Mouse (Mus musculus) limb, embryonic 11.5 days (tissue): ENCODE measurements around the gene Daglb. TPM values are rescaled to one million over a fixed set of nuclear protein-coding genes. Genes with fewer than 3 reads are reported as not detected.

Source experiments
- ATAC-seq: fragments of 200-750 bp; cut with Nextera tagmentation; 2 replicates; pipeline ENCODE4 v1.8.0; 2017; ENCODE audit warnings: low read depth; ENCODE audit not compliant: insufficient number of reproducible peaks, low FRiP score, low TSS enrichment
- DNase-seq: peaks from one replicate; pipeline ENCODE4 v3.0.0-alpha.2; 2015; ENCODE audit warnings: low spot score
- H3K27ac ChIP-seq: fragments of 300-500 bp; sonication (generic); replicated peaks from 2 replicates; pipeline ENCODE4 v1.5.1; 2014; ENCODE audit warnings: low read depth, mild to moderate bottlenecking, low read length
- H3K27me3 ChIP-seq: fragments of 300-500 bp; sonication (generic); 2 replicates; pipeline ENCODE4 v1.6.1; 2014; ENCODE audit warnings: mild to moderate bottlenecking, low read length, mixed read lengths; ENCODE audit not compliant: control insufficient read depth, insufficient read depth
- H3K36me3 ChIP-seq: fragments of 300-500 bp; sonication (generic); 2 replicates; pipeline ENCODE4 v1.6.1; 2014; ENCODE audit warnings: mild to moderate bottlenecking, low read length, moderate library complexity, mixed read lengths; ENCODE audit not compliant: control insufficient read depth, insufficient read depth
- H3K4me1 ChIP-seq: fragments of 300-500 bp; sonication (generic); 2 replicates; pipeline ENCODE4 v1.6.1; 2014; ENCODE audit warnings: low read length, mixed read lengths; ENCODE audit not compliant: control insufficient read depth, insufficient read depth
- H3K4me2 ChIP-seq: fragments of 300-500 bp; sonication (generic); 2 replicates; pipeline ENCODE4 v1.6.1; 2014; ENCODE audit warnings: low read depth, mild to moderate bottlenecking, moderate library complexity; ENCODE audit not compliant: severe bottlenecking
- H3K4me3 ChIP-seq: fragments of 300-500 bp; sonication (generic); 2 replicates; pipeline ENCODE4 v1.5.1; 2014; ENCODE audit warnings: low read depth, low read length
- H3K9ac ChIP-seq: fragments of 300-500 bp; sonication (generic); 2 replicates; pipeline ENCODE4 v1.6.1; 2014; ENCODE audit warnings: mild to moderate bottlenecking, low read length
- H3K9me3 ChIP-seq: fragments of 300-500 bp; sonication (generic); 2 replicates; pipeline ENCODE4 v1.6.1; 2016; ENCODE audit warnings: low read length; ENCODE audit not compliant: control insufficient read depth
- WGBS: fragments of 180-500 bp; shearing (Covaris S2); extraction: QIAGEN DNeasy Blood & Tissue Kit; methylation state at CpG from one replicate; pipeline ENCODE4 v1.1.7; 2014; 5-methylcytosine and 5-hydroxymethylcytosine counted together
- polyA plus RNA-seq: library from polyadenylated mRNA; unstranded; fragments of >200 nt; fragmentation: Nextera tagmentation; extraction: Ambion mirVana; gene quantifications from 2 replicates; pipeline ENCODE4 v1.2.1, GENCODE M21; 2014

Daglb gene
- polyA plus RNA-seq, 1 experiment from 2014 or later, result 9.4 TPM

DNA sequence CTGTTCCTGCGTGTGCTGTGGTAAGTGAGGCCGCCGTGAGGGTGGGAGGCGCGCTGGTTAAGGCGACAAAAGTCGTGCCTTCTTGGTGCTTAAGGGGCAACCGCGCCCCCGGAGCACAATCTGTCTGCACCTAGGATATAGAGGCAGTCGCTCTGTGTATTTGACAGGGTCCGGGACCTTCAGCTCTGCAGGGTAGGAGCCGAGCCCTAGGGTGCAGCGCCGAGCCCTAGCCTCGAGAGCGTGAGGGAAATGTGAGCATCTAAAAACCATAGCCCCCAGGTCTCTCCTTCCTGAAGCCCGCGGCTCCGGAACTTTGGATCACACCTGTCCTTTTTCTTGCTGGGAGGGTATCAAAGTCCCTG, 354 bp downstream of the Daglb start:
- DNase-seq (no peak), ATAC-seq (peak; percentile 63; the same call in 1 of the 2 replicates)
- no peak overlapping the region for H3K27ac ChIP-seq
- H3K4me2 ChIP-seq, result peak overlapping the region; percentile 91
- under 1% methylated on average over 20 of the region's 20 CpGs for WGBS
- peak overlapping the region; percentile 67 for H3K9ac ChIP-seq
- H3K4me3 ChIP-seq, result peak overlapping the region; percentile 70
- H3K9me3 ChIP-seq, result no peaks in the 10 kb centered on the region
- H3K4me1 ChIP-seq, result peaks cover 2% of the 10 kb centered on the region; the same call in 1 of the 2 replicates
- H3K36me3 ChIP-seq, result no peaks in the 10 kb centered on the region
- no peaks in the 10 kb centered on the region for H3K27me3 ChIP-seq

DNA sequence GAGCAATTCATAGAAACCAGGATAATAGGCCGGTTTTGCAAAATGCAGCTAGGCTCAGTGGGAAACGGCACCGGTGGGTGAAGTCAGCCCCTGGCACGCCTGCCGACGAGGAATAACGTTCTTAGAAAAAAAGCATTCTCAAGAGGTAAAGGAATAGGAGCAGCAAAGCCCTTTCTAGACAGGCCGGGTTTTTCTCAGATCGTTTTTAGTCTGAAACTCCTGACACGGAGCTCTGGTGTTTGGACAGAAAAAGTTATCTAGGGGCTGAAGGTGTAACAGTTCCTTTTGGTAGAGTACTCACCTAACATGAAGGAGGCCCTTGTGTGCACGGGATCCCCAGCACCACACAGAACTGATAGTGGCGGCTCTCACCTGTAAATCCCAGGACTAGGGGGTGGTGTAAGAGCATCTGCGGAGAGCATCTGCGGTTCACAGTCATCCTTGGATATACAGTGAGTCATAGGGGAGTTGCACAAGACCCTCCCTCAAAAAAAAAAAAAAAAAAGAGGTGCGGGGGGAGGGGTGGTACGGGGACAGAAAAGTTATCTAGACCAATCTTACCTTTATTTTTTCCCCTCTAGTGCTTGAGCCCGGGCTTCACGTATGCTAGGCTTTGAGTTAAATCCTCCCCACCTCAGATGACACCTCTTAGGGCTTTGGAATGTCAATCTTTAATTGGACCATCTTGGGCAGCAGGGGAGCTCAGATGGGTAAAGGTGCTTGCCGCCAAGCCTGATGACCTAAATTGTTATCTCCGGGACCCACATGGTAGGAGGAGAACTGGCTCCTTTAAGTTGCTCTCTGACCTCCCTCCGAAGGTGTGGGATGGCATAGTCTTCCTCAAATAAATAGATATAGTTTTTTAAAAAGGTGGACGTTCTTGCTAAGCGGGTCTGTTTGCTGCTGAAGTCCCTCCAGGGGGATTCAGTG, 1.0 kb downstream of the Daglb start:
- DNase-seq (no peak), ATAC-seq (no peak)
- H3K9ac ChIP-seq, result peak overlapping the region; percentile 67
- H3K9me3 ChIP-seq, result no peaks in the 10 kb centered on the region
- H3K27ac ChIP-seq, result no peak overlapping the region
- H3K4me3 ChIP-seq, result peak overlapping the region; percentile 70
- no peaks in the 10 kb centered on the region for H3K36me3 ChIP-seq
- peak overlapping the region; percentile 91 for H3K4me2 ChIP-seq
- H3K27me3 ChIP-seq, result no peaks in the 10 kb centered on the region
- peaks cover 2% of the 10 kb centered on the region; the same call in 1 of the 2 replicates for H3K4me1 ChIP-seq
- WGBS, result 38% methylated on average over 23 of the region's 23 CpGs

DNA sequence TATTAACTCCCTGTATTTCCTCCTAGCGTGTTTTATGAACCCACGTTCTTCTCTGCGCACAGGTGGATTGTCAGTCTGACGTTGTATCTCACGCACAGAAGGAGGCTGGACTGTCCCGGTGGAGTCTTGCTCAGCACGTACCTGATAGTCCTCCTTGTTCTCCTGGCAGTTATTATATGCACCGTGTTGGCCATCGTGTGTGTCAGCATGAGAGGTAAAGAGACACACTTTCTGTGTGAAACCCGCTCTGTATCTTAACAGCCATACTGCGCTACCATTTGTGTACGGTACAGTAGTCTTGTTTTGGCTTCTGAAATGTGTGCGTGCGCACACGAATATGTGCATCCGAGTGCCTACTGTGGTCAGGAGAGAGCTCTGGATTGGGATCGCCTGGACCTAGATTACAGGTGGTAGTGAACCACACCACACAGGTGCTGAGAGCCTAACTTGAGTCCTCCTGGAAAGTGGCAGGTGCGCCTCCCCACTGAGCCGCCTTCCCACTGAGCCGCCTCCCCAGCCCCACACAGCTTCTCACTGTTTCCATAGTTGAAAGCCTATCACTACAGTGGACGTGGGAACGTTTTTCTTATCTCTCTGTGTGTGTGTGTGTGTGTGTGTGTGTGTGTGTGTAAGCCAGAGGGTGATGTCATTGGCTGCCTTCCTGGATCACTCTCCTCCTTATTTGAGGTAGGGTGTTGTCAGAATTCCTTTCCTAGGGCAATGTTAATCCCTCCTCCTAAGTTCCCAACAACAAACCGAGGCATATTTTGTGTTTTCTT, 2.7 kb downstream of the Daglb start:
- Histone ChIP-seq H3K4me2 (no peak overlapping the region), H3K27me3 (no peaks in the 10 kb centered on the region), H3K27ac (no peak overlapping the region), H3K36me3 (no peaks in the 10 kb centered on the region), H3K9ac (no peak overlapping the region), H3K9me3 (no peaks in the 10 kb centered on the region), H3K4me3 (no peak overlapping the region), H3K4me1 (peaks cover 2% of the 10 kb centered on the region; the same call in 1 of the 2 replicates)
- DNase-seq (no peak), ATAC-seq (no peak)
- WGBS, result 91% methylated on average over 23 of the region's 23 CpGs

DNA sequence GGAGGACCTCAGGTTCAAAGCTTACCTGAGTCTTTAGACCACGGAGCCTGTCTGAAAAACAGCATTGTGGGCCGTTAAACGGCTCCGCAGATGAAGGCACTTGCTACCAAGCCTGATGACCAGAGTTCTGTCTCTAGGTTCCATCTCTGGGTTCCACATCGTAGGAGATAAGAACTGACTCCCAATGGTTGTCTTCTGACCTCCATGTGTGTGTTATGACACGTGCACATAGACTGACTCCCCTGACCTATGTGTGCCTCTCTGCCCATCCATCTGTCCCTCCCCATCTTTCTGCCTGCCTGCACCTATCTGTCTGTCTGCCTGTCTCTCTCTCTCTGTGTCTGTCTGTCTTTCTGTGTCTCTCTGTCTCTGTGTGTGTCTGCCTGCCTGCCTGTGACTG, 3.5 kb downstream of the Daglb start:
- no peak overlapping the region for H3K4me3 ChIP-seq
- no peaks in the 10 kb centered on the region for H3K27me3 ChIP-seq
- H3K9me3 ChIP-seq, result no peaks in the 10 kb centered on the region
- H3K27ac ChIP-seq, result no peak overlapping the region
- peaks cover 2% of the 10 kb centered on the region; the same call in 1 of the 2 replicates for H3K4me1 ChIP-seq
- DNase-seq (no peak), ATAC-seq (no peak)
- no peak overlapping the region for H3K4me2 ChIP-seq
- peaks cover 1% of the 10 kb centered on the region; the same call in 1 of the 2 replicates for H3K36me3 ChIP-seq
- H3K9ac ChIP-seq, result no peak overlapping the region
- WGBS, result 88% methylated on average over 6 of the region's 6 CpGs

DNA sequence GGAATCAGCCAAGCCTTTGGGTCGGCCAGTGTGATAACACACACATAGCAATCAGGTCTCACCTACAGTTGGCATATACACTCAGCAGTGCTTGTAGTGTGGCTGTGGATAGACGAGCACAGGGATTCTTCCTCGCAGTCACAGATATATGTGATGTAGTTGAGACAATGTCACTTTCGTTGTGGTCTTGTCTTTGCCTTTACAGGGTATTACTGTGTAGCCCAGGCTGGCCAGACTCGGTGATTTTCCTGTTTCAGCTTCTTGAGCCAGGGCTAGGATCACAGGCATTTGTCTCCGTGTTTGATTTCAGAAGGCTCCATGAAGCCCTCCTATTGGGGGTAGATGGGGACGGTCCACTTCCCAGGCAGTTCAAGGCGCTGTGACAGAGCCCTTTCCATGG, 5.2 kb downstream of the Daglb start:
- no peak overlapping the region for H3K9ac ChIP-seq
- H3K36me3 ChIP-seq, result peaks cover 2% of the 10 kb centered on the region; the same call in 1 of the 2 replicates
- ATAC-seq (no peak), DNase-seq (no peak)
- H3K9me3 ChIP-seq, result no peaks in the 10 kb centered on the region
- H3K4me2 ChIP-seq, result no peak overlapping the region
- WGBS, result 93% methylated on average over 8 of the region's 8 CpGs
- H3K27ac ChIP-seq, result no peak overlapping the region
- H3K4me1 ChIP-seq, result peaks cover 2% of the 10 kb centered on the region; the same call in 1 of the 2 replicates
- H3K4me3 ChIP-seq, result no peak overlapping the region
- no peaks in the 10 kb centered on the region for H3K27me3 ChIP-seq

DNA sequence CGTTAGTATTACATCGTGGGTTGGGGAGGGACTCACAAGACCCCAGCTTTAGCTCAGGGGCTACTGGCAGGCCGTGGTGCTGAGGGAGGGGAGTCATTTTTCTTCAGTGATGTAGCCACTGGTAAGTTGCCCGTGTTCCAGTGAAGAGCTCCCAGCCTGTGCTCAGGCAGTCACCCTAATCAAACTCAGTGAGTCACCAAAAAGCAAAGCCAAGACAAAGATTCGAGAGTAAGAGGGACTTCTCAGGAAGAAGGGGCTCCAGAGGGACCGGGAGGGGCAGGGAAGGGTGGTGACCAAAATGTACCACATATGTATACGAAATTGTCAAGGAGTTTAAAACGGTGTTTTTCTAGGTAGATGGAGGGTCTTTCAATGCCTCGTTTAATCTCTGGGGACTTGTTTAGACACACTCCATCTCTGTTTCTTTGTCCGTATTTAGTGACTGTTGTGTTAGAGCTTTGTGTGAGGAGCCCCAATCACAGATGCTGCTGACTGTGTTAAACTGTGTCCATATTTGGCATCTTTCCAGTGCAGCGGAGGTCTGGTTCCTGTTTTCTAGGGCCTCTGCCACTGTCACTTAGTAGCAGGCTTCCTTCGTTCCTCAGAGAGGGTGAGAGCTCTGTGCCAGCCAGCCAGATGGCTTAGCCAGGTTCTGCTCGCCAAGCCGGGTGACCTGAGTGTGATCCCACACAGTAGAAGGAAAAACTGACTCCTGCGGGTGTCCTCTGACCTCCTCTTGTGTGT, 6.2 kb downstream of the Daglb start:
- H3K4me2 ChIP-seq, result no peak overlapping the region
- H3K27me3 ChIP-seq, result no peaks in the 10 kb centered on the region
- no peaks in the 10 kb centered on the region for H3K9me3 ChIP-seq
- H3K4me1 ChIP-seq, result peaks cover 2% of the 10 kb centered on the region; the same call in 1 of the 2 replicates
- ATAC-seq (no peak), DNase-seq (no peak)
- 86% methylated on average over 15 of the region's 15 CpGs for WGBS
- H3K27ac ChIP-seq, result no peak overlapping the region
- no peak overlapping the region for H3K9ac ChIP-seq
- no peak overlapping the region for H3K4me3 ChIP-seq
- peaks cover 8% of the 10 kb centered on the region; the same call in 1 of the 2 replicates for H3K36me3 ChIP-seq

DNA sequence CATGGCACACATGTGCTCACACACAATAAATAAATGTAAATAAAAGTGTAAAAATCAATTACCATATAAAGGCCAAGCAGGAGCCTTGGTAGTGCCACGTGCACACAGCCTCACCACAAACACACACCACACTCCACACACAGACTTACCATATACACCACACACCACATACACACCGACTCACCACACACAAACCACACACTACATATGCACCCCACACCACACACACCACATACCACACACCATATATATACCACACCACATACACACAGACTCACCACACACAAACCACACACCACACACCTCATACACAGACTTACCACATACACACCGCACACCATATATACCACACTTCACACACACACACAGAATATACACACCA, 6.8 kb downstream of the Daglb start:
- no peak overlapping the region for H3K4me2 ChIP-seq

More for the DNA sequence above, 6.8 kb downstream of the Daglb start:
- 94% methylated on average over 3 of the region's 3 CpGs for WGBS
- Histone ChIP-seq H3K9ac (no peak overlapping the region), H3K36me3 (peaks cover 8% of the 10 kb centered on the region; the same call in 1 of the 2 replicates), H3K4me1 (no peaks in the 10 kb centered on the region), H3K4me3 (no peak overlapping the region), H3K27ac (no peak overlapping the region), H3K9me3 (no peaks in the 10 kb centered on the region), H3K27me3 (no peaks in the 10 kb centered on the region)
- ATAC-seq (no peak), DNase-seq (no peak)
